Mouse (Mus musculus) ovary, postnatal 10 days (tissue): ENCODE results near the gene Gtdc1.

ENCODE experiments used
- DNase-seq: peaks from one replicate; pipeline ENCODE4 v3.0.0; 2022; ENCODE audit warnings: low spot score

Gene Gtdc1

DNA sequence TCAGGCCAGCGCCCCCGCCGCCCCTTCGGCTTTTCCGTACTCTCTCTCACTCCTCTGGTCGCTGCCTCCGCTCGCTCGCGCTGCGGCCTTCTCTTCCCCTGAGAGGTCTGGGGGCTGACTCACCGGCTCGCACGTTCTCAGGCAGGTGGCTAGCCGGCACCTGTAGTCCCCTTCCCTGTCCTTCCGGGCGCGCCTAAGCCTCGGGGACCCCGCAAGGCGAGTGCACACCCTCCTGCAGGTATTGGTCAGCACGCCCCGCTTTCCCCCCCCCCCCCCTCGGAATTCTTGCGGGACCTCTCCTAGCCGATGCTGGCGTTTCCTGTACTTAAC, at the start of gene Gtdc1:
TSS of gene Gtdc1 (minus strand) at position 176 of the 330 bp plus-strand sequence.
- no peak for DNase-seq

DNA sequence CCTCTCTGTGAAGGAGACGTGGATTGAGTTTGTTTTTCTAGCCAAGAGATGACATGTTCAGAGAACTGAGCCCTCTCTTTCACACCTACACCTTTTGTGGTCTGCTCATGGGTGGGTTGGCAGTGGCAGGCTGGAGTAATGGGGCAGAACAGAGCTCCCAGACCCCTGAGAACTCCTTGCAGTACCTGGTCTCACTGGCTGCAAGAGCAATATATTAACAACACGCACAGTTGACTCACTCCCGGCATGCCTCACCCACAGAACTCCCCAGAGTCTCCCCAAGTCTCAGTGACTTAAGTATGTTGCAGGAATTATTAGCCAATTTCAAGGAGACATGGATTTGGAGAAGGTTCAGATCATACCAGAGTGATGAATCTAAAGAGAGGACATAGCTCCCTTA, 49.6 kb upstream of the Gtdc1 start:
- DNase-seq: no peak

DNA sequence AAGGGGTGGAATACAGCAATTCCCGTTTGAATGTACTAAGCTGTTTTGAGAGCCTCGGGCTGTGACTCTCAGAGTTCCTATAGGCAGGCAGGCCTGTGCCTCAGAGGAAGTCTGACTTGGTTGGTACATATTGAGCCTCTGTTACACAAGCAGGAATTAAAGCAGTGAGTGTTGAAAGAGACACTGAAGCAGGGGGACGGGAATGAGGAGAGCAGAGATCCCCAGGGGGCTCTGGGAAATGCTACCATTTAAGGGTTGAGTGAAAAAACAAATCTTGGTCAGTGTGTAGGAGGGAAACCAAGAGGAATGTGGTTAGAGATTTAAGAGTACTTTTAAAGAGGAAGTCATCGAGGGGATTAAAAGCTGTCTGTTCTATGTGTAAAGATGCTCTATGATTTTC, 49.0 kb upstream of the Gtdc1 start:
- DNase-seq: no peak

DNA sequence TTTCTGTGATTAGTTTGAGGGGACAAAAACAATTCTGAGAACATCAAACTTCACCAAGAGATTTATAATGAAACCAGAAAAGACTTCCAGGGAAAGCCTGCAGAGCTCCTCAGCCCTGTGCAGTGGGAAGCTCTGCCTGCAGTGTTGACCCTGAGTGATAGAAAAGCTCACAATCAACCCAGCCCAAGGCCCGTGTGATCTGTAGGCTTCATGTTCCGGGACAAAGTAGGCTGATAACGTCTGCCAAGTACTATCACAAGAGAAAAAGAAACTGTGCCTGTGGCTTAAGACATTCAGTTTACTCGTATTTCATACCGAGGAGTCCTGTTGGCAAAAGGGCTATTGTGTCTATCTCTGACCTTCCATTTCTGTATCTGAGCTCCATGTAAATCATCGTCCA, 46.4 kb upstream of the Gtdc1 start:
- DNase-seq: no peak

DNA sequence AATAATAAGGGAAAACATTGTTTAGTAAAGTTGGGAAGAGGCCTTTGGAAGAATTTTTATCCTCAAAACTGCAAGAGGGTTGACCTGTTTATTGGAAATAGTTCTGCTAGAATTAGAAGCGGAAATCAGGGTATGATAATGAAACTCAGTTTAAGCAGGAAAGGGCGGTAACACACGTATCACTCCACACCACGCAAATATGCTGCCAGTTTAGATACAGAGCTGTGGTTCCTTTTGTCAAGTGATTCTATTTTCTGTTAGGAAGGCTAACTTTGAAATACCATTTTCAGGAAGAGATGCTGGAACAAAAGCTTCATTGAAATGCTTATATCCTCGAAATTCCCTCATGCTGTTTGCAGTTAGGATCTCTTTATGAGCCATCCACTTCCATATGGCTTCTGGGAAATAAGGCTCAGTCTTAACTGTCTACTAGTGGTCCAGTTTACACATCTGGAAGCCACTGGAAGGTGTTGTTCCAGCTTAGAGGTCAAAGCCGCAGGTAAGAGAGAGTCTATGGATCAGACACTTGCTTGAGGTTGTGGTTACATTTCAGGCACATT, 42.7 kb upstream of the Gtdc1 start:
- DNase-seq: no peak

DNA sequence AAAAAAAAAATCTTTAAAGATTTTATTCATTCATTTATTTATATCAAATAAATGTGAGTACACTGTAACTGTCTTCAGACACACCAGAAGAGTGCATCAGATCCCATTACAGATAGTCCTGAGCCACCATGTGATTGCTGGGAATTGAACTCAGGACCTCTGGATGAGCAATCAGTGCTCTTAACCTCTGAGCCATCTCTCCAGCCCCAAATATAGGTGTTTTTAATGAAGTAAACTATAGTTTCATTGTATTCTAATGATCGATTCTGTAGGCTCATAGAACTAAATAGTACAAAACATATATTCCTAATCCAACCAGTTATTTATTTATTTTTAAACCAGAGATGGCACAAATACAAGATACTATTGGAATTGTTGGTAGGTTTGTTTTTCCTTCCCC, 42.2 kb upstream of the Gtdc1 start:
- no peak for DNase-seq

DNA sequence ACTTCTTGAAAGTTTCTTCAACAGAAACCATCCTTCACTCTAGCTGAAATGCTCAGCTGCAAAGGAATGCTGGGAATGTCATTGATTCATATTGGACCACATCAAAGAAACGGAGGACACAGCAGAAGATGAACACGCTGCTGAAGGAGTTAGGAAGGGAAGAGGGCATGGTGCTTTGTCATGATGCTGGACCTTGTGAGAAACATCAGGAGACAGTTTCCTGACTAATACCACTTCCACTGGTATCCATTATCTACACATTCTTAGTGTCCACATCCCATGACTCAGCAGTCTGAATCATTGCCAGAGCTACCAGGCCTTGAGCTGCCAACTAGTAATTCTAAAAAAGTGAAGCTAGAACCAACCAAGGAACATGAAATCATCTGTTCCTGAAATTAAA, 41.8 kb upstream of the Gtdc1 start:
- no peak for DNase-seq

DNA sequence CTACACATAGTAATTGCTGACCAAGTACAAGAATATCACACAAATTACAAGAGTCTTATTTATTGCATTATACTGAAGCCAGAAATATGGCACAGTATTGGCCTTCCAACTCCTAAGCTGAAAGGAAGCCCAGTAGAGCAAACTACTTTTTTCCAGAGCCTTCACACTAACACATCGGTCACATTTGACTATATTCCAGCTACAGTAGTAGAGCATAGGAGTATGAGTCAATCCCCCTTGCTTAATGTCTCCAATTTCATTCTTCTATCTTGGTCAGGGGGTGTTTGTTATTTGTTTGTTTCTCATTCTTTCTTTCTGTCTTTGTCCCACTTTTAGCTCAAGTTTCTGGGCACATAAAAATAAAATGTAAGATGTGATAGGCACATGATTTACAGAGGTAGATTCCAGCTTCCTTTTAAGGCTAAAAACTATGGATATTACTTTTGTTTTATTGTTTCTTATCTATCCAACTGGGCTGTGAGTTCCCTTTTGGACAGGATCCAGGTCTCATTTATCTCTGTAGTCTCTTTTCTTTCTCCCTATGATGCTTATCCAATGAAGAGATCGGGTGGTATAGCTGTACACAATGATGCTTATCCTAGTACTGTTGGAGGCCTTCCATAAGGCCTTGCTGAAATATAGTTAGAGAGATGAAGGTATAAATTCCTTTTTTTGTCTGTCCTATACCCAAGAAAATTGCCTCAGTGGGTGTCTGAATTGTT, 38.5 kb upstream of the Gtdc1 start:
- no peak for DNase-seq

DNA sequence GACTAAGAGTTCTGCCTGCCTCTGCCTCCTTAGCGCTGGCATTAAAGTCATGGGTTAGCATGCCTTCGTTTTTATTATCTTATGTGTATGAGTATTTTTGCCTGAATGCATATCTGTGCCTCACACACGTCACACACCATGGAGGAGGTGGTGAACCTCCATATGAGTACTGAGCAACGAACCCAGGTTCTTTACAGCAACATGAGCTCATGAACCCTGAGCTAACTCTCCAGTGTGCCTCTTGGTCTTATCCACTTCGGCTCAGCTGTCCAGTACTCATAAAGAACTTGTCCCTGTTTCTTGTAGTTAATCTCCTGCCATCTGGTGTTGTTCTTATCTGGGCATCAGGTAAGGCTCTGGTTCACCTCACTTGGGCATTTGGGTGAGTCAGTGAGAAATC, 35.2 kb upstream of the Gtdc1 start:
- no peak for DNase-seq

DNA sequence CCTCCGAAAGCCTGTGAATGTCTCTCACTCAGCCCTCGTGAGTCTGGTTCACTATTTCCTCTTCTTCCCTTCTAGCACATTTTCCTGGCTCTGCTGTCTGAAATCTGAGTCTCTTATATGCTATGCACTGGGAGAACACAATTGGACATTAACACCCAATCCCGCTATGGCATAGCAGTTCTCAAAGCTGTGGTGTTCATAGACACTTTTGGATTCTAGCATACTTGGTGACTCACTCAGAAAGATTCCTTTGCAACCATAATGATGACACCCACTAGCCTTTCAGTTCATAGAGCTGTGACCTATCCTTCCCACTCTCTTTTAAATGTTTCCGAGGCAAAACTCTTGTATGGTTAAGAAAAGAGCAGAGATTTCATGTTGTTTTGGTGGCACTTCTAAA, 33.7 kb upstream of the Gtdc1 start:
- no peak for DNase-seq

DNA sequence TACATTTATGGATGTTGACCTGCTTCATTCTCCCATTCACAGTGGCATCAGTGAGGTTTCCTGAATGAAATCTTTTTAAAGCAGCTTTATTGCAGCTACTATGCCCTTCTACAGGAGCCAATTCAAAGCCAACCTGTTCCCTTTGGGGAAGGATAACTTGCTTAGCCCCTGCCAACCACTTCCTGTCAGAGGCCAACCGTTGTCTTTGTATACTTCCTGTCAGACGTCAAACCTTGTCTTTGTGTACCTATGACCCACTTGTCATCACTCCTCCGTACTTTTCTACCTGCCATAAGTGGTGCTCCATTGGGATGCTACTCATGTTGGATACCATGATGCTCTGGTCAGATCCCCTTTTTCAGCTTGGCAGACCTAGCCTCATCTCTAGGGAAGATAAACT, 33.1 kb upstream of the Gtdc1 start:
- DNase-seq: no peak

DNA sequence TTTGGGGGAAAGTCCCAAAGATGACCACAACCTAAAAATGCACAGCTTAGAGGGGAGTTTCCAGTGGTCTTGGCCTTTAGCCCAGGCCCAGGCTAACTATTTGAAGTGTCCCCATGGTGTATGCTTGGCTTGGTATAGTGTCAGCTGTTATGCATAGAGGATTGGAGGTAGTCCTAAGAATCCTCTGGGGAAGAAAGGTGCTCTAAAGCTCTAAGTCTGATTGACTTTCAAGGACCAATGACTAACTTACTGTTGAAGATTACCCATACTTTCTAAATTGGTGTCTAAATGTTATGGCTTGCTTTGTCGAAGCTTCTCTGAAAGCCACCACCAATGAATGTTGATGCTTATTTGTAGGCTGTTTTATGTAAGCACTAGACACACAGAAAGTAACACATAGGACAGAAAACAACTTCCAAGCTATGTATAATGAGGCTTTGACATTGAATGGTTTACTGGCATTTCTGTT, 29.9 kb upstream of the Gtdc1 start:
- no peak for DNase-seq

DNA sequence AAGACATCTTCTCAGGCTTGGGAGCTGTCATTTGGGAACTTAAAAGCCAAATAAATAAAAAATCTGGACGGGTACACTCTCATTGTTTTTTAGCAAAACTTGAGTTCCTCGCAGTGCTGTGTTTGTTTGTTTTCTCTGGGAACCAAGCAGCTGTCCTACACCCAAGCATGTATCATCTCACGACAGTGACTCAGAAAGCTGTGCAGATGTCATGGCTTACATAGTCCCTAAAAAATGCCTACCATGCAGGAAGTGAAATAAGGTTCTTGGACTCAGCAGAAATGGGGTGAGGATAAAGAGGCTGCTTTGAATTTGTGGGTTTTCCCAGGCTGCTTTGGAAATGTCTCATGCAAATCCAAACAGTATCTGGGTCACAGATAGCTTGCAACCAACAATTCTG, 28.8 kb upstream of the Gtdc1 start:
- no peak for DNase-seq

DNA sequence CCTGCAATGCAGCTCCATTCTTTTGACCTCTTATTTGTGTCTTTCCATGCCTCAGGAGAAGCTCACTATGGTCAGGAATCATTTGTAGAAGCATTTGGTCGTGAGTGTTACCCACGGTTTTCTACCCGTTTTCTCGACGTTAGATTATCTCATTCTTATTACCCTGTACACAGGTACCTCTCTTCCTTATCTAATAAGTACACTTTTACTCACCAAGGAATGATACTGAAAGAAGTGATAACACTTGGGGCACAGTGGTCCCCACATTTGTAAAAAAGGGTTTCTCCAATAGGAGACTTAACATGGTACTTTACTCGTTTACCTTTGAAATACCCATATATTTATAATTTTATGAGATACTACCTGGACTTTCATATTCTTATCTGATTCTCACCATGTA, 28.0 kb upstream of the Gtdc1 start:
- no peak for DNase-seq

DNA sequence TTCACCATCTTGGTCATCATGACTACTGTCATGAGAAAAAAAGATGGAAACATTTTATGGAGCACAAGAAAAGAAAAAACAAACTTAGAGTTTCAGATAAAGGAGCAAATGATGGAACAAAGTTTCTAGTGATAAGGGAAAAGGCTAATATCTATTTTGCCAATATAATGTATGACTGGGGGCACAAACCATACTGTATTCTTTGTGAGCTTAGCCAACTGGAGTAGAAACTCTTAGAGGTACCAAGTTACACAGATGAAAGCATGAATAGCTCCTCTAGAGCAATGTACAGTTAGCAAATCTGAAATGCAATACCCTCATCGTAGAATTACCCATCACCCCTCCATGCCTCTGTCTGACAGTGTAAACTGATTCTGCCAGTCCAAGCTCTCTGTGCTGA, 26.7 kb upstream of the Gtdc1 start:
- DNase-seq: no peak

DNA sequence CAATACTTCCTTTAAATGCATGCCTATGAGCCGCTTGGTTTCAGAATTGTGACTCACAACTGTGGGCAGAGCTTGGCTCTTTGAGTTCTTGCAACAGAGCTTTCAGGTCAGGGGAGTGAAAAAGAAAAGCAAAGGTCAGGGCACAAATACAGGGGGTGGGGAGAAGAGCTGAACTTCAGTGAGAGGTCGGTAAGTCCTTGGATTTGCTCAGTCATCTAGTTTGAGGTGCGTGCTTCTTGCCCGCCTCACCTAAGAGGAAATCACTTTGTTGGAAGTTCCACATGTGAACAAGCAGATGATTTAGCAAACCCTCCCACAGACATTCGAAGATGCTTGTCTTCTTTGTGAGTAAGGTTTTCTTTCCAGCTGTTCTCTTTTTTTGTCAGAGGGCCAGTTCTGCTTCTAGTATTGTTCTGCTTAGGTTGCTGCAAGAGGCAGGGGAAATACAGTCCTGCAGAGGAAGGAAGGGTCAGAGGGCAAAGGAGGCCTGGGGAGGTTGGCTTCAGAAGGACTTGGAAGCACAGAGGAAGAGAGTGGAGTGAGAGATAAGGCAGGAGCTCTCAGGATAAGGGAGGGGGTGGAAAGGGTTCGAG, 25.5 kb upstream of the Gtdc1 start:
- no peak for DNase-seq

DNA sequence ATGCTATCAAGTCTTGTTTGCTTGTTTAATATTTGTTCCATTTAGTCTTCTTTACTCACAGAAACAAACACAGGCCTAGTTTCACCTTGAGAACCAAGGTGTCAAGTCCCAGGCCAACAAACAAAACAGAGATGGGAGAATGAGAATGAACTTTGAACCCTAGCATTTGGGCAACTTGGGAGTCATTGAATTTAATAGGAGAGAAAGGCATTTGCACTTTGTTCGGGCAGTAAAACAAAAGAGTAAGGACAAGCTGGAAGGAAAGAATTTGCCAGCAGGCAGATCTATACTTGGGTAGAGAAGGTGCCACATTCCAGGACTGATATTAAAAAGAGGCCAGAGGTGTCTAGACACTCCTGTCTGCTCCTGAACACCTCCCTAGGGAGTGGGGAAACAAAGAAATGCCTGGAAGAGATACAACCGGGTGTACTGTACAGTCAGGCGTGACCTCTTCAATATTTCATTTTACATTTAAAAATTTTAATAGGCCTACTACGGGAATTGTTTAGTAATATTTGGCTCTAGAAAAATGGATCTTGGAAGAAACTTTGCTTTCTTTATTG, 24.3 kb upstream of the Gtdc1 start:
- DNase-seq: no peak

DNA sequence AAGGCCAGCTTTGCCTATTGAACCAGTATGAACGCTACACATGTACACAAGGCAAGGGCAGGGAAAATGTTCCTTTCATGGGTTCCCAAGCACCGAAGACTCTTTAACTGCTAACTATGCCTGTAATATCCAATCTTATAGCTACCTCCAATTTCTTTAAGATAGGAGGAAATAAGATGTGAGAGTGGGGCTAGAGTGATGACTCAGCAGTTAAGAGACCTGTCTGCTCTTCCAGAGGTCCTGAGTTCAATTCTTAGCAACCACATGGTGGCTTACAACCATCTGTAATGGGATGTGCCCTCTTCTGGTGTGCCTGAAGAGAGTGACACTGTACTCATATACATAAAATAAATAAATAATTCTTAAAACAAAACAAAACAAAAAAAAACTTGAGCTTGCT, 17.2 kb upstream of the Gtdc1 start:
- DNase-seq: no peak

DNA sequence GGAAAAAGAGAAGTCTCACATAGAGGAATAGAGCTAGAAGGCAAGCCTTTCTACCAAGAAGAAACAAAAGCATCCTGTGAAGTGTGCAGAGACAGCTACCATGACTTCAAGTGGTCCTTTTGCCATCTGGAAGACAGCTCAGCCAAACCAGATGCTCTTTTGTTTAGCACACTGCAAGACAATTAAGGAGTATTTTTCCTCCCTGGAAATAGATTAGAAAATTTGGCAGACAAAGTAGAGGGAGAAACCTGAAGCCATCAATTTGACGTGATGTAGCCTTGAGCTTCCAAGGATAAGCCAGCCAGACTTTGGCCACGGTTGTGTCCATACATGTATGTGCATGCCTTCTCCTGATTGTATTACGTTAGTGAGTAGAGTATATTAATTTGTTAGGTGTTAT, 3.5 kb upstream of the Gtdc1 start:
- no peak for DNase-seq

DNA sequence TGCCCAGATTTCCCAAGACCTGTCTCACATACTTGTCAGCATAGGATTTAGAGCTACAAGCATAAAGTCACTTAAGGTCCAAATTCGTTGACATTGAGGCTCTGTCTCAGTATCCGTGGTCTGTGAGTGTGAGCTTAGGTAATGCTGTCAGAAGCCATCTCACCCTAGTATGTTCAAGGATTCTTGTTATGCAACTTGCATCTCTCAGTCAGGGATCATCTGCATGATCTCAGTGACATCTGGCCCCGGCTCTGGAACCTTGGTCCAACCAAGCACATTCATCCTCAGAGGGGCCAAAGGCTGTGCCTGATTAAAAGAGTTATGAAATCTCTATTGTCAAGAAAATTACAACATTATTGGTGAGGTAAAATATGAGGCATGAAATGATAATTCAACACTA, 1.2 kb upstream of the Gtdc1 start:
- DNase-seq: no peak

DNA sequence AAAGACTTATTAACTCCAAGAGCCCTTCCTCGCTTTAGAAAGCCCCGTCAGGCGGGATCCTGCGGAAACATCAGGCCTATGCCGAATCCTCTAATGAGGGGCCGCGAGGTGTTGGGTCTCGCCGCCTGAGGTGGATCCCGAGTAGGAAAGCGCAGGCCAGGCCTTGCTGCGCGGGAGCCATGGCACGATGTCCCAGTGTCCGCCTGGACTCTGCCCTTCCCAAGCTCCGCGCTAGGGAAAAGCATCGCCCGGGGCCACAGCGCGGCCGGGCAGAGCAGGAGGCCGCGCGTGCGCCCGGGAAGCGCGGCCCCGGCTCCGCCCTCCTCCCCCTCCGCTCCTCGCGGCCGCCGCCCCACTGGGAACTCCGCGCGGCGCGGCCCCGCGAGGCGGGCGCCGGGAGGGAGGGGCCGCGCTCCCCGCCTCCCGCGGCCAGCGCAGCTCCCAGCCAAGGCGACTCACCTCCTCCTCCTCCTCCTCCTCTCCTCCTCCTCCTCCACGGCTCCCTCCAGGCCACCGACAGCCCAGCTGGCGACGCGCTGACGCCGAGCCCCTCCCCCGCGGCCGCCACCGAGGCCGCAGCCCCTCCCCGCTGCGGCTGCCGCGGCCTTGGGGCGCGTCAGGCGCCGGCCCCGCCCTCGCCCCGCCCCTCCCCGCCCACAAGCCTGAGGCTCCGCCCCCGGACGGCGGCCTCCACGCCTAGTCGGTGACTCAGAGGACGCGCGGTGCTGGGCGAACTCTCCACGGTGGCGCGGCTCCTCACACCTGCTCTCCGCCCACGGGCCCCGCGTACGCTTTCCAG, 575 bp downstream of the Gtdc1 start:
- peak; percentile 72 for DNase-seq

DNA sequence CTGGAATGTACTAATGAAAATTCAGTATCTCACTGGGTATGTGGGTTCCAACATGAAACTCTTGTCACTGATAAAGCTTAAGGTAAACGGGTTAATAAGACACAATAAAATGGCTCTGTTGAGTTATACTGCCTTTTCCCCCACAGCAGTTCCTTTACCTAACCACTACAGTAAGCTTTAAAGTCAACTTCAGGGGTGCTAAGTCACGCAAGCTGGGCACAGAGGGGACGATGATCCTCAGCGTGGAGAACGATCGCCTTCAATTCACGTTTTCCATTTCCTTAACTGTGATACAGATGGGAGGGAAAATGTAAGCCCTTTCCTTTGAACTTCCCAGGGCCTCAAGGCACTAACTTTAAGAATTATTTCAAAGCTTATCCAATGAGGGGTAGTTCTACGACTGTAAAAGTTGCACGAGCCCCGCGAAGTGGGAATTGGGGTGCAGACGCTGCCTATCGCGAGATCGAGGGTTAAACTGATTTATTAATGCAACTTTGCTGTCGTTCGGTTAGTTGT, 1.2 kb downstream of the Gtdc1 start:
- no peak for DNase-seq

DNA sequence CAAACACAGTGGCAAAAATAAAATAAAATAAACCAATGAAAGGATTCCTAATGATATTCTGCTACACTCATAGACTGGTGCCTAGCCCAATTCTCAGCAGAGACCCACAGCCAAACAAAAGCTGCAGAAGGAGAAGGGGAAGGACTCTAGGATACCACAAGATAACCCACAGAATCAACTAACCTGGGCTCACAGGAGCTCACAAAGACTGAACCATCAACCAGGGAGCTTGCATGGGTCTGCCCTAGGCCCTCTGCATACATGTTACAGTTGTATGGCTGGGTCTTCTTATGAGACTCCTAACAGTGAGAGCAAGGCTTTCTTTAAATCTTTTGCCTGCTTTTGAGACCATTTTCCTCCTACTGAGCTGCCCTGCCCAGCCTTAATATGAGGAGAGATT, 2.8 kb downstream of the Gtdc1 start:
- no peak for DNase-seq
